Mouse (Mus musculus) embryonic fibroblast, embryonic 13.5 days (primary cell): Measurements from ENCODE around the gene 4430402I18Rik.

Experiments
- CTCF ChIP-seq: IDR thresholded peaks from 2 replicates; pipeline ENCODE4 v1.5.1; 2011; ENCODE audit warnings: mild to moderate bottlenecking, control low read depth, low read length, moderate library complexity, borderline replicate concordance; ENCODE audit not compliant: insufficient read depth
- POLR2A ChIP-seq: IDR thresholded peaks from 2 replicates; pipeline ENCODE4 v1.6.1; 2011; ENCODE audit warnings: low read depth, mild to moderate bottlenecking, control low read depth, low read length, moderate library complexity

GRCm38 (mm10) chr19:28883126-28883525 lies 84.5 kb downstream of the 4430402I18Rik start:
- TF ChIP-seq CTCF (peak; percentile 39), POLR2A (no peak)
